Mouse (Mus musculus) cerebellum, adult 2 months (tissue): ENCODE data around the gene Hipk3.

Experiments used
- CTCF ChIP-seq: fragments of 200-500 bp; IDR thresholded peaks from 2 replicates; pipeline ENCODE4 v1.5.1; 2011; ENCODE audit warnings: low read depth, mild to moderate bottlenecking, control low read depth, low read length, moderate library complexity, borderline replicate concordance; ENCODE audit not compliant: insufficient read depth
- POLR2A ChIP-seq: fragments of 200-500 bp; IDR thresholded peaks from 2 replicates; pipeline ENCODE4 v1.6.1; 2011; ENCODE audit warnings: low read length, control low read depth, borderline replicate concordance; ENCODE audit not compliant: insufficient read depth

- no peak for TF ChIP-seq POLR2A
- TF ChIP-seq CTCF = no peak
Observed at GRCm38 (mm10) chr2:104490761-104491160, 3.5 kb downstream of the Hipk3 start.
